Mouse (Mus musculus): Measurements from ENCODE around the gene Atoh7.
"Not testable (repeated sequence)": the region's sequence is repeated elsewhere in the genome, so short reads cannot be mapped to it uniquely, and the experiment has no call there.

The Atoh7 gene

DNA sequence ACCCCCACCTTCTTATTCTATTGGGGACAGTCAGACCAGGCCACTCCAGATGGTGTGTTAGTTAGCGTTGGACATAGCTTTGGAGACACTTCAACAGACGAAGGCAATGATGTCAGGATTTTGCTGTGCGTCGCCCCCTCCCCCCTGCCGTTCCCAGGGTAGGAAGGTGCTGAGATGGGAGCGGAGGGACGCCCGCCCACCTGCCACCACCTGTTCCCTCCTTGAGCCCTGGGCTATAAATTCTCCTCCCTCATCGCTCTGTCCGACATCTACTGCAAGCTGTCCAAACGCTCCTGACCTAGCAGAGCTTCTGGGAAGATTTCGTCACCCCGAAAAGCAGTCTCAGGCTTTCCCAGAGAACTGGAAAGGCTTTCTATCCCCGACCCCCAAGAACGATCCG is at the start of gene Atoh7:
Gene Atoh7 (plus strand): TSS at position 131 of the 400 bp plus-strand sequence.
- DNase-seq (ENCODE audit: low spot score) = no peak

DNA sequence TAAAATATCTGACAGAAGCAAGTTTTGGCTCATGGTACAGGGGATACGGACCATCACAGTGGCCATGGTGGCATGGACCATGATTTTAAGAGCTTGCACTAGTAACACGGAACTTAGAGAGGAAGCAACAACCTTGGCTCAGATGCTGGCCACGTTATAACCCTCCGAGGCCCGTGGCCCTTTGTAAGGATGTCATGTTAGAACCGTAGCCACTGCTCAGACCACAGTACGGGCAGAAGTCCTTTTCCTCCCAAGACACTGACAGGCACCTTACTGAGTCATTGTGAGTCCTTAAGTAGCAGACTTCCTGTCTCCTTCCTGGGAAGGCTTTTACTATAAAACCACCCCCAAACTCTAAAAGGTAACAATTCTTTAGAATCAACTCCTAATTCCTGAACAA is 48.2 kb upstream of the Atoh7 start:
- no peak for DNase-seq (ENCODE audit: low spot score)

DNA sequence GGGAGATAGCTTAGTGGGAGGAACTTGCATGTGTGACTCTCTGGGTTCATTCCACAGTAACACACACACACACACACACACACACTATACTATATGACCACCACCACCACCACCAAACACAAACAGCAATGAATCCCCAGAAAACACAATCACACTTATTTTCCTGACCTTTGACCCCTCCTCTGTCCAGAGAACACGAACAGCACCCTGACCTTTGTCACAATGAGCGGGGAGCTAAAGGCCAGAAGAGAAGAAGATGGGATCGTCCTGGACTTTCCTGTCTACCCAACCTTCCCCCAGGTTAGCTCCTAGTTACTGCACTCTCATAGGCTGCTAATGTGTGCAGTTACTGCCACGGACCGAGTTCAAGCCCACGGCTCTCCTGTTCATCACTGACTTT is 47.4 kb upstream of the Atoh7 start:
- no peak for DNase-seq (ENCODE audit: low spot score)

DNA sequence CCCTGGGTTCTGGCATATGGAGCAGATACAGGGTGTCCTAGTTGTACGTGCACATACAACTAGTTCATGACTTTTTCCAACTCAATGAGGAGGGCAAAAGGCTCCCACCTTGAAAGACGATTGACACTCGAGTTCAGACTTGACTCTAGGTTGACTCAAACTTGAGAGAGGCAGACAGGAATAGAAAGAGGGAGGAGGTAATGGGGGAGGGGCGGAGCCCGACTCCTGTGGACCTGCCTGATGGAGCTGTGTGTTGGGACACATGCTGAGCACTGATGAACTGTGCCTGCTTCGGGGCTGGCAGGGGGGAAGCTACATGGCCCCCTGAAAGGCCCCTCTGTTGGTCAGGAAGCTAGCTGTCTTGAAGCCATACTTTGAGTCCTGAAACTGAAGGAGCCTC is 46.4 kb upstream of the Atoh7 start:
- peak; percentile 51 for DNase-seq (ENCODE audit: low spot score)

DNA sequence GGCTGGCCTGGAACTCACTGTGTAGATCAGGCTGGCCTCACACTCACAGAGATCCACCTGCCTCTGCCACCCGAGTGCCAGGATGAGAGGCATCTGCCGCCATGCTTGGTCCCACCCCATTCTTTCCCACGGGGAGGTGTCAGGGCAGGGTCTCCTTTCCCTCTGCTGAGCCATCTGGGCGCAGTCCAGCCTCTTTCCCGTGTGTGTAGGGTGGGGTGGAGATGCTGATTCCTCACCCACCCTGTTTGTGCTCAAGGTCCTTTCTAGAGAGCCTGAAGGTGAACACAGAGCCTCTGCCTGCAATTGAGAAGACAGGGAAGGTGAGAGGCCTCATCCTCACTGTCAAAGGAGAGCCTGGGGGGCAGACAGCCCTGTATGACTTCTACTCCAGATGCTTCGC is 45.4 kb upstream of the Atoh7 start:
- not testable (repeated sequence) for DNase-seq (ENCODE audit: low spot score)

DNA sequence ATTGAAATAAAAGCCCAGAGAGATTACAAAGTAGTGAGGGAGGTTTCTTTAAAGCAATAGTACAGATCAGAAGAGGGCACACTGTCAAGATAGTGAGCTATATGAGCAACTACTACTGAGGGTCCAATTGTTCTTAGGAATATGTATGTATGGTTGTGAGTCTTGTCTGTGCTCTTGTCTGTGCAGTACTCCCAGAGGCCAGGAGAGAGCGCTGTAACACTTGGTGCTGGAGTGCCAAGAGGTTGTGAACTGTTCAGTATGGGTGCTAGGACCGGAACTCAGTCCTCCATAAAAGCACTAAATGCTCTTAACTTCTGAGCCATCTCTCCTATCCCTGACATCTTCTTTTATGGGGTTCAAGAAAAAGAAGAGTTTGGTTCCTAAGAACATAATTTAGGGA is 44.9 kb upstream of the Atoh7 start:
- no peak for DNase-seq (ENCODE audit: low spot score)

DNA sequence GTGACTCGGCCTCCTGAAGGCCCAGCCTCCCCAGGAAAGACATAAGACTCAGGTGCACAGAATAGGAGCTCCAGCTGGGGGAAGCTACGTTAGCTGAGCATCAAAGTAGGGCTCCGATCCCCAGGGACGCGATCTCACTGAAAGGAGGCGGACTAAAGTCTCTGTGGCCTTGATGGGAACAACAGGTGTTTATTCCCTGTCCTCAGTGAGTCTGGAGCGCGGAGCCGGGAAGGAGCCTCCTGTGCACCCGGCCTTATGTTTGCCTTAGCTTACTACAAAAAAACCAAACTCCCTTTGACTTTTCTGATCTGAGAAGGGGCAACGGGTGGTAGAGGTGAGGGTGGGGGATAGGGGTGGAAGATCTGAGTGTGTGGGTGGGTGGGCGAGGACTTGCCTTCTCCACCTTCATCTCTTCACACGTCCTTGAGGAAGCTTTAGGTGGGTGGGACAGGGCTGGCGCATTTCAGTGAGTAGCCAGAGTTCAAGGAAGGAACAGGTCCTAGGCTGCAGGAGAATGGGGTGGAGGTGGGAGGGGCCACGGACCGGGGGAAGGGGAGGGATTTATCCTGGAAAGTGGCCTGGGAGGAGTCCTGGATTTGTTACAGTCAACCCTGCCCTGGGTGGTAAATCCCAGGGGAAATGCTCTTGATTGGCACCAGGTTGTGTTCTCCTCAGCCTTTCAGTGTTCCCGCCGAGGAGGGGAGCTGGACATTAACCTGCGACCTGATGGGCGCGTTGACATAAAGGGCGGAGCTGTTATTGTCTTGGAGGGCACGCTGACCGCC is 42.3 kb upstream of the Atoh7 start:
- DNase-seq (ENCODE audit: low spot score) = no peak

DNA sequence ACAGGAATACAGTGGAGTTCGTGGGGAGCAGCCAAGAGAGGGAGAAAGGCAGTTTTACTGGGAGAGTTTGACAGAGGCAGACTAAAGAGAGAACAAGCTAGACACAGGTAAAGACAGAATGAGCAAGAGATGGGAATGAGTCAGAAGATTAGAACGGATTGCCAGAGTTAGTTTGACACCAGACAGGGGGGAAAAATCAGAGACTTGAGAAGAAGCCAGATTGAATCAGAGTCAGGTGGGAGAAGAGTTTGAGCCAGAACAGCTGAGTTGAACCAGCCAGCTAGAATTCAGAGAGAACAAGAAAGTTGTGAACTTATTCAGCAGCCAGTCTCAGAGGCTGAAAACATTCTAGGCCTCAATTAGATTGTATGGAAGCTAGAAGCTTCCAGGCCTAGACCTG is 39.6 kb upstream of the Atoh7 start, which contains the start of gene Pbld1:
Gene Pbld1 (plus strand): TSS at position 301 of the 400 bp plus-strand sequence.
- no peak for DNase-seq (ENCODE audit: low spot score)

DNA sequence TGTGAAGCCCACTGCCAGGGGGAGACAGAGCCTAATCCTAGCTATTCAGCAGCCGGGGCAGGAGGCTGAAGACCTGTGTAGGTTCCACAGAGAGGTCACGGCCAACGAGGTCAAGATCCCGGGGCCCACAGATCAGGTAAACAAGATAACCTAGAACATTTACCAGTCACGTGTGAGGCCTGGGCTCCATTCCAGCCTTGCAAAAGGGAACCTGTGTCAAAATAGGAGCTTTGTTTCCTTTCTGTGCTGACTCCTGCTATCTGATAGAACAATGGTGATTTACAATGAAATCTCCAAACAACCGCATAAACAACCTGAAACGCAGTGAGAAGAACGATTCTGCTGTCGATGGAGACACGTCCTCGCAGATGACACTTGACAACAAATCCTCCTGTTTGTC is 39.0 kb upstream of the Atoh7 start:
- peak; percentile 73 for DNase-seq (ENCODE audit: low spot score)

DNA sequence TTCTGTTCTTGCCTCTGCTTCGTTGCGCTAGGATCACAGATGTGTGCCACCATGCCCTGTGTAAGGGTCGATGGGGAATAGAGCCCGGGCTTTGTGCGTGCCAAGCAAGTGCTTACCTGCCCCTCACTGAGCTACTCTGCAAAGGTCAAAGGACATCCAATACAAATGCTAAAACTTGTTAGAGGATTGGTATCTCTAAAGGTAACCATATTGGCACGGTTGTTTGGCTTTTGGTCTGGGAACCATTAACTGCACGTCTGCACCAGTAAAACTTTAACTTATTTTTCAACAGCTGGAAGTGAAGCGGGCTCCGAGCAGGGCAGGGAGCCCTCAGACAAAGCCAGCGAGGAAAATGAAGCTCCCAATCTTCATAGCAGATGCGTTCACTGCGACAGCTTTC is 38.2 kb upstream of the Atoh7 start:
- no peak for DNase-seq (ENCODE audit: low spot score)

DNA sequence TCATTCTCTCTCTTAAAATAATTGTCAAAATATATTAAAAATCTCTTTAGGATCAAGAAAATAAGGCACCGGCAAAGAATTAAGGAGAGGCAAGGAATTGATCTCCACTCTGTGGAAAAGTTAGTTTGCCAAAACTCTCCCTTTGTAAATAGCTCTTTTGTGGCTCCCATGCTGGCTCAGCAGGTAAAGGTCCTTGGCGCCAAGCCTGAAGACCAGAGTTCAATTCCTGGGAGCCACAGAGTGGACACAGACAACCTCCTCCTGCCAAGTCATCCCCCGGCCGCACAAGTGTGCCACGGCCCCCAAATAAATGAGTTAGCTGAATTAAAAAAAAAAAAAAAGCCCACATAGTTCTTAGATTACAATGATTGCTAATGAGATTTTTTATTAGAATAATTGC is 36.8 kb upstream of the Atoh7 start:
- no peak for DNase-seq (ENCODE audit: low spot score)

DNA sequence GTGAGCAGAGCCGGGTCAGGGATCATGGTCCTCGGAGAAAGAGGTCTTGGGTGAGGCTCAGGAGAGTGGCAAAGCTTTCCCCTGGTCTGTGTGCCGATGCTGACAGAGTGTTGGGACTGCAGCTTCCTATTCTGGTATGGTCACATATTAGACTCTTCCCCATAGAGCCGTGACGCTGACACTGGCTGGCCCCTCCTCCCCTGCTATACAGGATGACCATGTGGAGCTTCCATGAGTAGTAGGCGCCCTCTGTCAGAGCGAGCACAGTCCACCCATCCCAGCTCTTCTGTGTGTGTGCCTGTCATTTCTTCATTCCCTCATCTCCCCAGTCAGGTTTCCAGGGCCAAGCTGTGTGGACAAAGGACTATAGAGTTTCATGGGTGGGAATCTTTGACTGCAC is 36.1 kb upstream of the Atoh7 start:
- DNase-seq (ENCODE audit: low spot score) = no peak

DNA sequence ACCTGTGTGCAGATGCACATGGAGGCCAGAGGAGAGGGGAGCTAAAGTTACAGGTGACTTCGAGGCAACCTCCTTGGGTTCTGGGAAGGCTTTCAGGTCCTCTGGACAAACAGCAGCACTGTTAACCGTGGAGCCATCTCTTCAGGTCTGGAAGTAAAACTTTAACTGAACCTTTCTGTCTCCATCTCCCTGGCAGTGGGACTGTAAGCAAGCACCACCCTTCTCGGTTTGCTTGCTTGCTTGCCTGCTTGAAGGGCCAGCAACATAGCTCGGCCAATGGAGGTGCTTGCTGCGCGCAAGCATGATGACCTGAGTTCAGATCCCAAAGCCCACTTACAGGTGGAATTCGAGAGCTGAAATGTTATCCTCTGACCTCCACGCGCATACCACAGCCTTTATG is 34.9 kb upstream of the Atoh7 start:
- no peak for DNase-seq (ENCODE audit: low spot score)

DNA sequence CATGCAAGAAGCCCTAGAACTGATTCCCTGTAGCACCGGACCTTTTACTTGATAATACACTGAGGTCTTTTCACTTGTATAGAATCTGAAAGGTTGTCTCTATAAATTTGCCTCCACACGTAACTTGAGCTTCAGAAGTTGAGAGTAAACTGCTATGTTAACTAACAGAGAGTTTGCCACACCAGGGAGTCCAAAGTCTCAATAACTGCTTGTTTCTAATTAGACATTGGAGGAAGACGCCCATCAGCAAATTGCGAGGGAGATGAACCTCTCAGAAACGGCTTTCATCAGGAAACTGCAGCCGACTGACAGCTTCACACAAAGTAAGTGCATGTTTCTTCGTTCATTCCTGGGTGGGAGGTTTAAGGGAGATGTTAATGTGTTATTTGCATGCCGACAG is 33.9 kb upstream of the Atoh7 start:
- no peak for DNase-seq (ENCODE audit: low spot score)

DNA sequence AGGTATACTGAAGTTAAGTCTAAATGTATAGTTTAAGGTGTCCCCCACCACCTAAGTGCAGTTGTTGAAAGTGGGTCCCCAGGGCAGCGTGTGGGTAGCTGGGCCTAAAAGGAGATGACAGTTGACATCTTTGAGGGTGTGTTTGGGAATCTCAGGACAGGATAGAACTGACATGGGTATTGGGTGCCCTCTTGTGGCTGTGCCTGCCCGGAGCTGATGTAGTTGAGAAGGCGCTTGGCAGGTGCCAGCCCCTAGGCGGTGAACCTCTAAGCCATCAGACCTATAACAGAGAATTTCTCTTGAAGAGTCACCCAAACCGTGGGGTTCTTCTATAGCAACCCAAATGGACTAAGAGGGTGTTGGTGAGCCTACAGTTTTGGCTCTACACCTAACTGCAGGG is 33.5 kb upstream of the Atoh7 start:
- DNase-seq (ENCODE audit: low spot score) = peak; percentile 80

DNA sequence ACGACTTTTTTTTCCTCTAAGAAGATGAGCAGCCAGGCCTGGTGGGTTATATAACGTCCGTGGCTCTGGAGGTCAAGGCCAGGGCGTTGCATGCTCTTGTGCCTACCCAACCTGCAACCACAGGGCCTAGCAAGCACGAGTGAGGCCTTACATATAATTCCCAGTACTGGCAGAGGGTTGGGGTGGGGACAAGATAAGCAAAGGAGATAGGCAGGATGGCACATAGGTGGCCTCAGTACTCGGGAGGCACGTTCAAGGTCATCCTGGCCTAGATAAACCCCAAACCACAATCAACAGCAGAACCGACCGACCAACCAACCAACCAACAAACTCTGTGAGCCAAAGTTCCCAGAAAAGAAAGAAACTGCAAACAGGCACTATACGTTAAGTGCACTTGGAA is 13.1 kb upstream of the Atoh7 start:
- no peak for DNase-seq (ENCODE audit: low spot score)

DNA sequence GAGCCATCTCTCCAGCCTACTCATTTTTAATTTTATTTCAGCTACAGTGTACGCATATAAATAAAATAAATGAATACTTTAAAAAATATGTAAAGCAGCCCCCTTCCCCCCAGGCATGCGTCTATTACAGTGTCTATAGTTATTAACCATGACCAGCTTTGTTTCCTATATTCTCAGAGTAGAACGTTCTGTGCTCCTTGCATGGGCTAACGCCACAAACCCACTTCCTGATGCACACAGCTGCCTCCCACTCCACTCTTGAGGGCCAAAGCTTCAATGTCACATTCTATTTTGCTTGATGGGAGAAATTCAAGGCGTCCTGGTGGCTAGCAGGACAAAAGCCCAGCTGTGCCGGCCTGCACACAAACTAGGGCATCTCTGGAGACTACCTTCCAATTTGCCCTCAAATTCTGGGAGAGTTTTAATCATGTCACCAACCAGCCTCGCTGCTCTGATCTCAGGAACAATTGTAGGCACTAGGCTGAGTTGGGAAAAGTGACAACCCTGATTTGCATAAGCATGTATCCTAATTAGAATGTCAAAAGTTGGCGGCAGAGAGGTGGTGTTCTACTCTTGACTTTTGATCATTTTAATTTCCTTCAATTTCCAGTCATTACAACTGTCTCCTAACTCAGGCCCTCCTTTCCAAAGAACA is 10.2 kb upstream of the Atoh7 start:
- DNase-seq (ENCODE audit: low spot score) = no peak

DNA sequence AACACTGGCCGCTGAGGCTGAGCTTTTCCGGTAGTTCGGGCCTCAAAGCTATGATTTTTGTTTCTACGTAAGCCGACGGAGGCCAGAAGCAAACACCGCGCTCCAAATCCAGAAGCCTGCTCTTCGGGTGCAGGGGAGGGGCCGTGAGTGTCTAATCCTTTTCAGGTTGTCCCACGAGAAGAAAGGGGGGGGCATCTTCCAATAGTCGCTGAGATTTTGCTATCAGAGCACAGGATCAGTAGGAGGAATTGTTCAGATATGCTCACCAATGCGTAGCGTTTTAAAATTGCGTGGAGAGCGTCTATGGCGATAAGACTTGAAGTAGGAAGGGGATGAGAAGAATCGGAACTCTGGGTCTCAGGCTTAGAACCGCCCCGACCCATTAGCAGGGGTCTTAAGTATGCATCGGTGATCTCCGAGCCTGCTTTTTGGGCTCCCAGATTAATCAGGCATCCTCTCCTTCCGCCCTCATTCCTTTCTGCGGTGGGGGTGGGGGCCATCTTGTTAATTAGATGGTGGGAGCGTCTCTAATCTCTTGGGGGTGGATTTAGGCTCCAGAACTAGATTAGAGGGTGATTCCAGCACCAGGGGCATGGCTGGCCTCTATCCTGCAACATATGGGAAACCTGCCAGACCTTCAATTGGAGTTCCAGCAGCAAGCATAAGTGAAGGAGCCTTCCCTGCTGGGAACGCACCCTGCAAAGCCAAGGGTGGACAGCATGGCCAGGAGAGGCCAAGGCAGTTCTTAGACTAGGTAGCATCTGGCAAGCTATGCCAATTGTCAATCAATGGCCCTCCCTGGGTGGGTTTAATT is 9.5 kb upstream of the Atoh7 start:
- DNase-seq (ENCODE audit: low spot score) = no peak

DNA sequence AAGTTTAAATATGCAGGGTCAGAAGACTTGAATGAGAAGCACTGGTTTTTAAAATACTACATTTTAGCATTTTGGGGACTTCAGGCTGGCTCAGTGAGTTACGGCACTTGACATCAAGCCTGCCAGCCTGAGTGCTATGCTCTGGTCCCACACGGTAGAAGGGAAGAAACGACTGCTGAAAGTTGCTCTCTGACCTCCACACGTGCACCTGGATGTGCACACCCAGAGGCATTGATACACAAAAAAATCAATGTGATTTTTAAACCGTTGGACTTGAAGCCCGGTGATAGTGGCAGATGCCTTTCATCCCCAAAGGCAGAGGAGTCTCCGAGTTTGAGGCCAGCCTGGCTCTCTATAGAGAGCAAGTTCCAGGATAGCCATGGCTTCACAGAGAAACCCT is 7.5 kb upstream of the Atoh7 start:
- no peak for DNase-seq (ENCODE audit: low spot score)

DNA sequence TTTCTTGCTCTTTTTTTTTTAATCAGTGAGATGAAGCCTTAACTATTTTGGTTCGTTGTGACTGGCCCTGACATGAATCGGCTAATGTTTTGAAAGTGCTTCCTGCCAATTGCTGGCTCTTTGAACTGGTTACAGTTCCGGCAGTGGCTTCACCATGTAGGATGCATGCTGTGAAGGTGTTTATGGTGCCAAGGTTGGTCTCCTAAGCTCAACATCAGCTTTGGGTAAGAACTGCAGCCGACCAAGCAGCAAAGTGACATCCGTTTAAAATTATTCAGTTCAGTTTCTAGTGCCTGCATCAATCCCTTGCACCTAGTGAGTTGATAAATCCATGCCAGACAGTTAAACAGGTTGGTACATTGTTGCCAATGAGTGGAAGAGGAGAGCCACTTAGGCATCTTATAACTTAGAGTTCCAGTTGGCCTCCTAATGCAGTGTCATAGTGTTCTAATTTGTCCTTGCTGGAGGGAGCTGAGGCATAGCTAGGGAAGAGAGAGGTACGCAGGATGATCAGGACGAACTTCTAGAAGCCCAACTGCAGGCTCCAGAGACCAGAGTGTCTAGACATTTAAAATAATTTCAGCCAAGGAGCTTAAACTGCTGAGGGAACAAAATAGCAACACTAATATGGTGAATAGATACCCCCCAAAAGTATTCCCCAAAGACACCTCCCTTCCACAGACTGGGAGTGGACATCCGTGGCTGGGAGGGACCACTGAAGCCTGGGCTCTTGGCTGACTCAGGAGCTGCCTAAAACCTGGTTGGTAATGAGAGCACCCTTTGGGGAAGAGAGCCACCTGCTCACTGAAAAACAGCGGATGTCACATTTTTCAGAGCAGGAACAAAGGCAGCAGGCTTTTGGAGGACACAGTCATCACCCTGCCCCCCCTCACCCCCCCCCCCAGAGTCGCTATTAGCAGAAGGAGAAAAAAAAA is 6.6 kb upstream of the Atoh7 start:
- DNase-seq (ENCODE audit: low spot score) = no peak

DNA sequence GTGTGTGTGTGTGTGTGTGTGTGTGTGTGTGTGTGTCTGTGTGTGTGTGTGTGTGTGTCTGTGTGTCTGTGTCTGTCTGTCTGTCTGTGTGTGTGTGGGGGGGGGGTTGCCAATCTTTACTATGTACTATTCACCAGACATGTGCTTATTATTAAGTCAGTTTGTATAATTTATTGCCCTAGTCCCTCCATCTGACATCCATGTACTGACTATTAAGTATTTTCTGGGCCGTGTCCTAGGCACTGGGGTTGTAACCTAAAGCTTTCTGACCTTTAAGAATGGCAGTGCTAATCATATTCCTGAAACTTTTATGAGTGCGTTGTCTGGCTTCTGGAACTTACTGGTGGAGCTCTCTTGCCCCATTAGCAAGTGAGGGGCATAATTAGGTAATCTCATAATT is 2.7 kb upstream of the Atoh7 start:
- DNase-seq (ENCODE audit: low spot score) = no peak

DNA sequence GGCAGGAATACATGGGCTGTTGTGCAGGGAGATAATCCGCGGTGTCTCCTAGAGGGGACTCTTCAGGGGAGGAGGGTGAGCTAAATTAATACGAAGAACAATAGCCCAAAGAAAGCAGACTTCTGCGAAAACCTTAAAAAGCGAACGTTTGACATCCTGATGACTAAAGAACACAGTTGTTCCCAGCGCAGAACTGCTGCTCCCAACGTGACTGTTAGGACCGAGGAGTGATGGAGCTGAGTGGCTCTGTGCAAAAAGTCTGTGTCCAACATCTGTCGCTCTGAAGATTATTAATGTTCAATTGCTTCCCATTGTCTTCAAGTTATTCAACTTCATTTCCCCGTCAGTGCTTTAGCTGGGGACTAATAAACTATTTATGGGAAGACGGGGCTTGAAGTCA is 1.3 kb upstream of the Atoh7 start:
- DNase-seq (ENCODE audit: low spot score) = no peak
